Mouse (Mus musculus) small intestine, adult 2 months (tissue): ENCODE measurements around the gene Rasa2. TPM values are rescaled to one million over a fixed set of nuclear protein-coding genes. Genes with fewer than 3 reads are reported as not detected.

ENCODE experiments used
- H3K27ac ChIP-seq: fragments of 200-500 bp; 2 replicates; pipeline ENCODE4 v1.5.1; 2012; ENCODE audit warnings: low read depth, low read length, control low read depth, inconsistent platforms; ENCODE audit not compliant: insufficient read depth
- H3K27me3 ChIP-seq: fragments of 200-500 bp; 2 replicates; pipeline ENCODE4 v1.6.1; 2012; ENCODE audit warnings: mild to moderate bottlenecking, moderate library complexity, low read length, inconsistent platforms; ENCODE audit not compliant: control insufficient read depth, insufficient read depth
- H3K36me3 ChIP-seq: fragments of 200-500 bp; 2 replicates; pipeline ENCODE4 v1.6.1; 2012; ENCODE audit warnings: mild to moderate bottlenecking, low read length, control low read depth, inconsistent platforms; ENCODE audit not compliant: control insufficient read depth, insufficient read depth
- H3K4me1 ChIP-seq: fragments of 200-500 bp; 2 replicates; pipeline ENCODE4 v1.6.1; 2012; ENCODE audit warnings: low read length, inconsistent platforms, mixed read lengths; ENCODE audit not compliant: control insufficient read depth, insufficient read depth, insufficient read length
- H3K4me3 ChIP-seq: fragments of 200-500 bp; 2 replicates; pipeline ENCODE4 v1.5.1; 2012; ENCODE audit warnings: low read depth, mild to moderate bottlenecking, control low read depth, inconsistent platforms, low read length, moderate library complexity
- CTCF ChIP-seq: fragments of 200-500 bp; IDR thresholded peaks from 2 replicates; pipeline ENCODE4 v1.5.1; 2012; ENCODE audit warnings: low read depth, mild to moderate bottlenecking, control low read depth, inconsistent platforms, low read length, moderate library complexity, mixed read lengths; ENCODE audit not compliant: insufficient replicate concordance, insufficient read length; ENCODE audit errors: extremely low read depth
- POLR2A ChIP-seq: fragments of 200-500 bp; IDR thresholded peaks from 2 replicates; pipeline ENCODE4 v1.6.1; 2012; ENCODE audit warnings: low read depth, mild to moderate bottlenecking, control low read depth, inconsistent platforms, low read length, moderate library complexity
- WGBS: fragments of 180-500 bp; shearing (Covaris S2); methylation state at CpG from one replicate; pipeline ENCODE4 v1.1.7; 2018; 5-methylcytosine and 5-hydroxymethylcytosine counted together
- polyA plus RNA-seq: library from polyadenylated mRNA; depleted of rRNA; stranded (reverse); fragments of >200 nt; gene quantifications from 2 replicates; pipeline ENCODE4 v1.2.3, GENCODE M21; 2012

The Rasa2 gene
- polyA plus RNA-seq, 1 experiment, result 2.6 TPM

DNA sequence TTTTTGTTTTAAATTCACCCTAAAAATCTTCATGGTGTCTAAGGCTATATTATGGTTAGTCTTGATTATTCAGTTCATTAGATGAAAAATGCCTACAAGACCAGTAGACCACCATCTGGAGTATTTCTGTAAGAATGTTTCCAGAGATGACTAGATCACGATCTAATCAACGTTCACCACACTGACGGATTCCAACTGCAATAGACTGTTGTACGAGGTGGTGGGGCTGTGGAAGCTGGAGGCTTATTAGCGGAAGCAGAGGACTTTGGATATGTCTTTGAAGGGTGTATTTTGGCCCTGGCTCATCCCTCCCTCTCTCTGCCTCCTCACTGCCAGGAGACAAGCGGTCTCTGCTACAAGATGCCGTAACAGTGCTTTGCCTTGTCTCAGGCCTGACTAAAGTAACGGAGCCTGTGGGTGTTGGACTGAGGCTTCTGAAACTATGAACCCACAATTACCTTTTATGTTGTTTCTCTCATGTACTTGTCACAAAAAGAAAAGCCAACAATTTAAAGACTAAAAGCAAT is 64.9 kb downstream of the Rasa2 start:
- Histone ChIP-seq H3K36me3 (peaks cover 39% of the 10 kb centered on the region), H3K27me3 (no peaks in the 10 kb centered on the region)

DNA sequence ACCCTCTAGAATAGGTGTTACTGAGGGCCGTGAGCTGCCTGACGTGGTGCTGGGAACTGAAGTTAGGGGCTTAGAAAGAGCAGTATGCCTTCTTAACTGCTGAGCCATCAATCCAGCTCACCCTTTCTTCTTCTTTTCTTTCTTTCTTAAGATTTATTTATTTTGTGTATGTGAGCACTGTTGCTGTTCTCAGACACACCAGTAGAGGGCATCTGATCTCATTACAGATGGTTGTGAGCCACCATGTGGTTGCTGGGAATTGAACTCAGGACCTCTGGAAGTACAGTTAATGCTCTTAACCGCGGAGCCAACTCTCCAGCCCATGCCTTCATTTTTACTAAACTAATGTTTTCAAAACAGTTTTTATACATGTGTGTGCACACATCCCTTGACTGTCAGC is 67.9 kb downstream of the Rasa2 start:
- Histone ChIP-seq H3K27ac (no peak overlapping the region), H3K4me3 (no peak overlapping the region), H3K27me3 (no peaks in the 10 kb centered on the region), H3K4me1 (no peaks in the 10 kb centered on the region), H3K36me3 (peaks cover 46% of the 10 kb centered on the region)
- 96% methylated on average over 4 of the region's 4 CpGs for WGBS
- TF ChIP-seq POLR2A, result no peak
- peak; percentile 11; the same call in 1 of the 2 replicates for TF ChIP-seq CTCF

More for the DNA sequence above, 64.9 kb downstream of the Rasa2 start:
- Histone ChIP-seq H3K27ac (no peak overlapping the region), H3K4me3 (no peak overlapping the region), H3K4me1 (no peaks in the 10 kb centered on the region)
- TF ChIP-seq POLR2A (no peak), CTCF (no peak)
- WGBS, result 87% methylated on average over 8 of the region's 8 CpGs

DNA sequence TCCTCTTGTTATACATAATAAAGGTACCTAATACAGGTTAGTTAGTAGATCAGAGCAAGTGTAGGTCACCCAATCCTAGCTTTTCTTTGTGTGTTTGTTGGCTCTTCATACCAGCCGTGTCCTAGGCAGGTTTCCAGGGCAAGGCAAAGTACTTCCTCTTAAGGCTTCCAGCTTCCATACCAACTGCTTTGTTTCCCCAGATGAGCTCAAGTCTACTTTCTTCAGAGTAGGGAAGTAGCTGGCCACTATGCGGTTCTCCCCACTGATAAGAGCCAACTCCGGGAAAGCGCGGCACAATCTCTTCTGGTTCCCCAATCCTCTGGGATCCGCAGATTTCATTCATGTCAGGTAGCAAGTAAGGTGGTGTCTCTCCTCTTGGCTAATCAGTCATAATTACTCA is 72.3 kb downstream of the Rasa2 start:
- no peak overlapping the region for H3K27ac ChIP-seq
- no peaks in the 10 kb centered on the region for H3K27me3 ChIP-seq
- peaks cover 40% of the 10 kb centered on the region for H3K36me3 ChIP-seq
- no peak overlapping the region for H3K4me3 ChIP-seq
- TF ChIP-seq CTCF (no peak), POLR2A (no peak)
- no peaks in the 10 kb centered on the region for H3K4me1 ChIP-seq
- 91% methylated on average over 6 of the region's 6 CpGs for WGBS

DNA sequence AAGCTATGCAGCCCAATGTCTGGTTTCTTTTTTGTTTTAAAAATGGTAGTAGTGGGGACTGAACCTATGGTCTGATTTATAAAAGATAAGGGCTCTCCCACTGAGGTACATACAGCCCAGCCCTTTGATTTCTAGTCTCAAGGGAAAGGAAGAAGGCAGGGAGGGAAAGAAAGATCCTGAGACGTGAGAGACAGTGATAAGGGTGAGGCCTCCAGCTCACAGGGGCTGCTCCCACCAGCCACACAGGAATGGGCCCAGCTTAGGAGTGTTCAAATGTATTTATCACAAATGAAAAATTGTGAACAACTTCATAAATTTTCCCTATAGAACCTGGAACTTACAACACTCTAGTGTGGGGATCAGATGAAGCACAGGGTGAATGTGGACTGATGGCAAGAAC is 72.8 kb downstream of the Rasa2 start:
- Histone ChIP-seq H3K27ac (no peak overlapping the region), H3K4me3 (no peak overlapping the region), H3K27me3 (no peaks in the 10 kb centered on the region), H3K36me3 (peaks cover 40% of the 10 kb centered on the region), H3K4me1 (no peaks in the 10 kb centered on the region)
- 88% methylated on average over 1 of the region's 1 CpGs for WGBS
- no peak for TF ChIP-seq CTCF
- no peak for TF ChIP-seq POLR2A

DNA sequence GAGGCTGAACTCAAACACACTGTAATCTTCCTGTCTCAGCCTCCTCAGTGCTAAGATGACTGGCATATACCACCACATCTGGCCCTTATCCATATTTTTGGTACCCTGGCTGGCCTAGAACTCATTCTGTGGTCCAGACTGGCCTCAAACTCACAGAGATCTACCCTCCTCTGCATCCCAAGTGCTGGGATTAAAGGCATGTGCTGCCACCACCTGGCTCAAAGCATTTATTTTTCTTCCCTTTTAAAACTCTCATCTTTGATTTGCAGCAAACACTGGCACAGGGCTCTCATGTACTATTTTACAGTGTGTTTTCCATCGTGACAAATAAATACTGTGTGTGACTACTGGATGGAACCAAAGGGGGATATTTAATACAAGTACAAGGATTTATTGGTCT is 77.3 kb downstream of the Rasa2 start:
- no peaks in the 10 kb centered on the region for H3K27me3 ChIP-seq
- 84% methylated on average over 1 of the region's 1 CpGs for WGBS
- H3K4me3 ChIP-seq, result no peak overlapping the region
- no peaks in the 10 kb centered on the region for H3K4me1 ChIP-seq
- TF ChIP-seq CTCF (no peak), POLR2A (no peak)
- no peak overlapping the region for H3K27ac ChIP-seq
- peaks cover 36% of the 10 kb centered on the region for H3K36me3 ChIP-seq

DNA sequence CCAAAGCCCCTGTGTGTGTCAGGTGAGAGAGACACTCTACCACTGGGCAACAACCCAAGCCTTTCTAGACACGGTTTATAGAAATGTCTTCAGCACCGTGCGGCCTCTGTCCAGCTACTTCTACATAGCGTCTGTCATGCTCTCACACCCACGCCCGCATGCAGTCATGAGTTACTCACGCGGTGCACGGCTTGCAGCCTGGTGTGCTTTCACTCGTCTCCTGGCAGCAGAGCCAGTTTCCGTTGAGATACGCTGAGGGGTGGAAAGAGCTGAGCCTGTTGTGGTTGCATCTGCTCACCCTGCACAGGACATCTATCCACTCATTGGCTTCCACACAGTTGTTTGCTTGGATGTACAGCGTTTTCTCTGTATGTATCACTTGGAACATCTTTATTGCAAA is 86.0 kb downstream of the Rasa2 start:
- WGBS, result 93% methylated on average over 13 of the region's 13 CpGs
- Histone ChIP-seq H3K4me3 (no peak overlapping the region), H3K36me3 (peaks cover 47% of the 10 kb centered on the region), H3K27ac (no peak overlapping the region), H3K27me3 (no peaks in the 10 kb centered on the region), H3K4me1 (no peaks in the 10 kb centered on the region)
- TF ChIP-seq CTCF (no peak), POLR2A (no peak)

DNA sequence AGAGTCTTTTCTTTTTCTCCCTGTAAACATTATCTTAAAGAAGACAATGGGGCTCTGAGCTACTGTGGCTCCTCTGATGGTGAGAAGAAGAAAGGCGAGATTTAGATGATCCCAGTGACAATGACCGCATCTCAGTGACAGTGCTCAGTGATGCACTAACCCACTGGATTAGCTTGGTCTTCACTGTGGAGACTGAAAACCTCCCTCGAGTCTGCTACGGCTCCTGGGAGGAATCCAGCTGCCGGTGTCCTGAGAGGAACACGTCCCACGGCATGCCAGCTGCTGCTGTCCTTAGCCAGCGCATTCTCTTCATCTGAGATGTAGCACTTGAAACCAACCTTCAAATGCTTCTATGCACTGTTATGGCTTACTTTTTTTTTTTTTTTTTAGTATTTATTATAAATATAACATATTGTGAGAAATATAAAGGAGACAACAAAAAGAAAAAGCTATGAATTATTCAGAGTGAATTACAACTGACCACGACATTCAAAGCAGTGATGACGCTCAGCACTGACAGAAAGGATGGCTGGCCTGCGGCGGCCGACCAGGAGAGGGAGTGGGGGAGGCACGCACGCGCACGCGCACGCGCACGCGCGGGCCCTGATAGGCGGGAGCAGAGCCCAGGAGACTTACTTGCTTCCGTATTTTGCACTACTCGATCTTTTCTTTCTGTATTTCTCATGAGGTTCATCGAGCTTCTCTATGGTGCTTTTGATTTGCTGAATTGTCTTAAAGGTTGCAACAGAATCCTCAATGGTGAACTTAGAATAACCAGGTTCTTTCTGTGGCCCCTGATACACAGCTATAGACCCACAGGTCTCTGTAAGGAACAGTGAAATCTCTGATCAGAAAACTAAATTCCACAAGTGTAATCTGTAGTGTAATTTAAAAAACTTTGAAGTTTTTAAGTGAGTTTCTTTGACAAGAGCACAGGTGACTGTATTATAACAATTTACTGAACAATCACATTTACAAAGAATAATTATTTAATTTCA is 87.5 kb downstream of the Rasa2 start:
- peak; percentile 18; the same call in 1 of the 2 replicates for TF ChIP-seq CTCF
- no peak for TF ChIP-seq POLR2A
- H3K27me3 ChIP-seq, result no peaks in the 10 kb centered on the region
- peaks cover 49% of the 10 kb centered on the region for H3K36me3 ChIP-seq
- no peak overlapping the region for H3K27ac ChIP-seq
- no peaks in the 10 kb centered on the region for H3K4me1 ChIP-seq
- 56% methylated on average over 27 of the region's 27 CpGs for WGBS
- H3K4me3 ChIP-seq, result no peak overlapping the region
